Mouse (Mus musculus) hematopoietic stem cell, adult 5-6 weeks (primary cell): ENCODE data around the gene Ugt1a1. TPM values are rescaled to one million over a fixed set of nuclear protein-coding genes. Genes with fewer than 3 reads are reported as not detected.
"Not testable (repeated sequence)": the region's sequence is repeated elsewhere in the genome, so short reads cannot be mapped to it uniquely, and the experiment has no call there.

ENCODE experiments used
- ATAC-seq, 2 experiments: fragments of 125-278 bp in 1 of 2; replicated peaks in 1 of 2; 2 replicates each; pipeline ENCODE4 v1.8.0; 2016 to 2017; ENCODE audit warnings: inconsistent platforms in 2 of 2, mild to moderate bottlenecking in 2 of 2, moderate number of reproducible peaks in 2 of 2, low read depth in 1 of 2, moderate TSS enrichment in 1 of 2; ENCODE audit not compliant: low FRiP score in 2 of 2, poor library complexity in 2 of 2, severe bottlenecking in 2 of 2, insufficient read depth in 1 of 2, low TSS enrichment in 1 of 2
- total RNA-seq: library from RNA; stranded (forward); fragments of 172-1452, 232-1000 nt; gene quantifications from 2 replicates; pipeline ENCODE4 v1.2.3, GENCODE M21; 2017

Ugt1a1 gene
- total RNA-seq: not detected in 2 replicates

DNA sequence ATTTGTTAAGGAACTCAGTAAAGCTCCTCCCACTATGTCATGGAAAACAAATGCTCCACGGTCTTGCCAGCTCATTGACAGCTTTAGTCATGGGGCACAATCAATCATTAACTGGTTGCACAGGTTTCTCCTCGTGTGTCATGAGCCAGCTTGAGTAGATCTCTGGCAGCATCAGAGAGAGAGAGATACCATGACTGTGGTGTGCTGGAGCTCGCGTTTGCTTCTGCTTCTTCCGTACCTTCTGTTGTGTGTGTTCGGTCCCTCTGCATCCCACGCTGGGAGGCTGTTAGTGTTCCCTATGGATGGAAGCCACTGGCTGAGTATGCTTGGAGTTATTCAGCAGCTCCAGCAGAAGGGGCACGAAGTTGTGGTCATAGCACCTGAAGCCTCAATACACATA lies at the start of gene Ugt1a1:
TSS of gene Ugt1a1 (plus strand) at position 148 of the 400 bp plus-strand sequence.
- no peak for ATAC-seq

DNA sequence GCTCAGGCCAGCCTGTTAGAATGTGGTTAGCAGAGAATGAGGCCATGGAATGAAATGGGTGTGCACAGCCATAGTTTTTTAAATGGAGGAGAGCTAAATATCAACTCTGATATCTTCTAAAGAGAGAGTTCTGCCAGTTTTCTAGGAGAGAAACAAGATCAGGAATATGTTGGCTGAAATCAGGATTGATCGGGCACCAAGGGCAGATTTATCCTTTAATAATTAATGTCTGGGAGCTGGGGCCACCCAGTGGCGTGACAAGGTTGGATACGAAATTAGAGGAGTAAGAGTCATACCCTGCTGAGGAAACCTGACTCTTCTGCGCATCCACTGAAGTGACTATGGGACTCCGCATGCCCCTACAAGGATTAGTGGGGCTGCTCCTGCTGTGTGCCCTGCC lies 46.0 kb upstream of the Ugt1a1 start, which contains the start of gene Ugt1a5:
TSS of gene Ugt1a5 (plus strand) at position 302 of the 400 bp plus-strand sequence.
- ATAC-seq: no peak

DNA sequence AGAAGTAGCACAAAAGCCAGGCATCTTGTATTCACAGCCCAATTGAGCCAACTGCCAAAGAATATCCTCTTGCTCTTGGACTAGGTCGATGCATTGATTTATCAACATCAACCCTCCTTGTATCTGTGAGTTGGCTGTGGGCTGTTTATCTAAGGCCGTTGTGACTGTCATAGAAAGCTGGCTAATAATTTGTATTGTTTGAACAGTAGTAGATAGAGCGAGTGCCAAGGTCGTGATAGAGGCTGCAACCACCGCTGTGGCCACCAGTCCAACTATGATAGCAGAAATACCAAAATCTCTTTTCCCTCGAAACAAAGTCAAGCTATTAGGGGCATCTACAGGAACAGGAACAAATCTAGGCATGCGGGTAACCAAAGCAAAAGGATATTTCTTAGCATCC lies 39.6 kb upstream of the Ugt1a1 start:
- ATAC-seq: not testable (repeated sequence)

- ATAC-seq: no peak
These were observed 32.1 kb upstream of the Ugt1a1 start for GRCm38 (mm10) chr1:88179657-88180056.

DNA sequence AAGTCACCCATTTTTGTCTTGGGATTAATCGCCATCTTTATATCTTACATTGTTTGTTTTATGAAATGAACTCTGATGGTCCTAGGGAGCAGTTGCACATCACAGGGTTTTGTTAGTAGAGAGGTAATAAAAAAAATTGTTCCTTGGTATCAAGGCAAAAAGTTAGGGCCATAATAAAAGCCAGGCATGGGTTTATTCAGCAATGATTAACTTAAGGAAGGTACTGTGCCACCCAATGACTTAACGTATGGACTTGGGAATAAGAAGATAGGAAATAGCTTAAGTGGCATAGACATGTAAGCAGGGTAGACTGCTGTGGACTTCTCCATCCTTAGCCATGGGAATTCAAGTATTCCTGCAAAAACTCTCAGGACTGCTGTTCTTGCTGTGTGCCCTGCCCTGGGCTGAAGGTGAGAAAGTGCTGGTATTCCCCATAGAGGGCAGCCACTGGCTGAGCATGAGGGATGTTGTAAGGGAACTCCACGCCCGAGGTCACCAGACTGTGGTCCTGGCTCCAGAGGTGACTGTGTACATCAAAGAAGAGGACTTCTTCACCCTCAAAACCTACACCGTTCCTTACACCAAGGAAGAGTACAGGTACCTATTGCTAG lies 25.3 kb upstream of the Ugt1a1 start:
- ATAC-seq: no peak

- ATAC-seq: no peak
These were observed 19.6 kb upstream of the Ugt1a1 start for GRCm38 (mm10) chr1:88192136-88192535.

DNA sequence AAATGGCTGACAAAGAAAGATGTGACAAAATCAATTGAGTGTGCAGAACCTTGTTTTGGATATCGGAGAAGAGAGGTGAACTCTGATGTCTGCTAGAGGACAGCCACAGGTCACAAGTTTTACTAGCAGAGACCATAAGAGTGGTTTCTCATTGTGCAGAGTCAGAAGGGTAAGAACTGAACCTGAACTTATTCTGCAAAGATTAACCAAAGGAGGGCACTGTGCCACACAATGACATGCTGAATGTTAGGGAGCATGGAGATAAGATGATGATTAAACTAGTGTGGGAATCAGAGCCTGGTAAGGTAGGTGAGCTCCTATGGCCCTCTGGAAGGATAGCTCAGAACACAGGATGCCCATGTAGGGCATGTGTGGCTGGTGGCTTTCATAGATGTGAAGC lies 16.1 kb upstream of the Ugt1a1 start:
- ATAC-seq: no peak

GRCm38 (mm10) chr1:88197443-88197842 lies 14.3 kb upstream of the Ugt1a1 start:
- no peak for ATAC-seq

DNA sequence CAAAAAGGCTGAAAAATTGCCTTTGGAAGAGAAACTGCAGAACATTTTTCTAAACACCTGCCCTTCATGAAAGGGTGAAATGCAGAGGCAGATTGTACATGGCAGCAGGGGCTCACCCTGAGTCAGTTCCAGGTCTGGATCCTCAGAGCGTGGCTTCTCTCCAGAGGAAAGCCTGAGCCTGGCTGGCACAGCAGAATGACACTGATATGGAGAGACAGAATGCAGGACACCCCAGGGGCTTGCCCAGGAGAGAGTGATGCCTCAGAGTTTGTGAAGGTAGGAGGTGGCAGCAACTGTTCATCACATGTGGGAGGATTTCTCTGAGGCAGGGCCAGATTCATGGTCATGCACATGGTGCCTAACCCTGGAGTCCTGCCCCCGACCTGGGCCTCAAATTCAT lies 11.8 kb upstream of the Ugt1a1 start:
- ATAC-seq: no peak

DNA sequence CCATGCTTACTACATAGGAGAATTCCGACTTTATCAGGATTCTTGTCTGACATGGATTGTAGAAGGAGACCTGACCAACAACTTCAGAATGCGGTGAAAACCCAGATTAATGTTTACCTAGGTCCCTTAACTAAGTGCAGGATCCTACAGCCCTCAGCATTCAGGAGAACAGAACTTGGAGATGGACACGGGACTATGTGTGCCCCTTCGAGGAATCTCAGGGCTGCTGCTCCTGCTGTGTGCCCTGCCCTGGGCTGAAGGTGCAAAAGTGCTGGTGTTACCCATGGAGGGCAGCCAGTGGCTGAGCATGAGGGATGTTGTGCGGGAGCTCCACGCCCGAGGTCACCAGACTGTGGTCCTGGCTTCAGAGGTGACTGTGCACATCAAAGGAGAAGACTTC lies 11.3 kb upstream of the Ugt1a1 start, which contains the start of gene Ugt1a2:
TSS of gene Ugt1a2 (plus strand) at position 146 of the 400 bp plus-strand sequence.
- no peak for ATAC-seq

- ATAC-seq: peak; percentile 65 to 80
These were observed 6.4 kb upstream of the Ugt1a1 start, which contains the start of gene Dnajb3 for GRCm38 (mm10) chr1:88205294-88205922. Gene Dnajb3, minus strand, starts transcription at chr1:88205782.

DNA sequence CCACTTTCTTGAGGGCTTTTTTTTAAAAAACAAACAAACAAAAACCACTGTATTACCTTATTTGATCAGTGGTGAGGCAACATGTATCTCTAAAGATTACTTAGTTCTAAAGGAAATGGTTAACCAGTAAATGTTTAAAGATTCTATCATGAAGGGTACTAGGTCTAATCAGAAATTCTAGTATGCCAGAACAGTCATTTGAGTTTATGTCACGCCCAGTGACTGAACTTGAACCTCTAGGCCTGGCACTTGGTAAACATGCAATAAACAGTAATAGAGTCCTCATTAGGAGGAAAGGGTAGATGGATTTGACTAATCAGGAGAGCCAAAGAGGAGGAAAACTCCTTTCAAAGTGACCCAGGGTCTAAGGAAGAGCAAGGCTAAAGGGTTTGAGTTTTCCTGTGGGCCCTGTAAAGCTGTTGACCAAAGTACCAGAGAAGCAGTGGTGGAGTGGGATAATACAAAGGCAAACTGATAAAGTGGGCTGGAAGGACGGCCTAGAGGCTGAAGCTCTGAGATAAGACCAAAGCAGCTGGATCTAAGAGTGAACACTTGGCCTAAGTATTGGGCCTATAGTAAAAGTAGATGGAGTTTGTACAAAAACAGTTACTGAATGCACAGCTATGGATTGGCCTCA lies 4.8 kb upstream of the Ugt1a1 start:
- ATAC-seq: no peak; a peak in 1 of 4 replicates

DNA sequence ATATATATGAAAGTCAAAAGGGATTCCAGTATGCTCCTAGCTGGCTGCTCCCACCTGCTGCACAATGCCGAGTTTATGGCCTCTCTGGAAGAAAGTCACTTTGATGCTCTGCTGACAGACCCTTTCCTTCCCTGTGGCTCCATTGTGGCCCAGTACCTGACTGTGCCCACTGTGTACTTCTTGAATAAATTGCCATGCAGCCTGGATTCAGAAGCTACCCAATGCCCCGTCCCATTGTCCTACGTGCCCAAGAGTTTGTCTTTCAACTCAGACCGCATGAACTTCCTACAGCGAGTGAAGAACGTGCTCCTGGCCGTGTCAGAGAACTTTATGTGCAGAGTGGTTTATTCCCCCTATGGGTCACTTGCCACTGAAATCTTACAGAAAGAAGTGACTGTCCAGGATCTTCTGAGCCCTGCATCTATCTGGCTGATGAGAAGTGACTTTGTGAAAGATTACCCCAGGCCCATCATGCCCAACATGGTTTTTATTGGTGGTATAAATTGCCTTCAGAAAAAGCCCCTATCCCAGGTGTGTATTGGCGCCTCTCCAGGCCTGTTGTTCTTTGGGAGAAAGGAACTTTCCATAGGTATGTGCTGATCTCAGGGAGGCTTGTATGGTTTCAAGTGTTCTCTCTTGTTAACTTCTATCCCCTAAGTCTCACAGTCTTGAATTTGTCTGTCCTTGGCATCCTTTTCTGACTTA lies 734 bp downstream of the Ugt1a1 start:
- no peak for ATAC-seq

DNA sequence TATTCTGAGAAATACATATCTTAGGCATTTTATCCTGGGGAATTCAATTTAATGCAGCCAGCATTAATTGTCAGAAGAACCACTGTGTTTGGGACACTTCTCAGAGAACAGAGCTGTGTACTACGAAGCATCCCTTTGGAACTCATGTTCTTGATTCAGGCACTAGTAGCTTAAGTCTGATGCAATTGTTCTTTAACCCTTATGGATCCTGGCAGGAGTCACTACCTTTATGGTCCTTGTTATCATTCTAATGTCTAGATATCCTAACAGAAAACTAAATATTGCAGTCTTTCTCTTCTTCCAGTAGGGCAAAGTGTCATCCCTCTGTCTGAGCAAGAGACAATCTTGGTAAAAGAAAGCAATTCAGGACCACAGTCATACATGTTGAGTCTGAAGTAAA lies 1.3 kb downstream of the Ugt1a1 start:
- ATAC-seq: no peak

GRCm38 (mm10) chr1:88213766-88214461 lies 2.2 kb downstream of the Ugt1a1 start:
- ATAC-seq: peak in 1 of 2 experiments; percentile 7; a peak in 1 of 4 replicates

DNA sequence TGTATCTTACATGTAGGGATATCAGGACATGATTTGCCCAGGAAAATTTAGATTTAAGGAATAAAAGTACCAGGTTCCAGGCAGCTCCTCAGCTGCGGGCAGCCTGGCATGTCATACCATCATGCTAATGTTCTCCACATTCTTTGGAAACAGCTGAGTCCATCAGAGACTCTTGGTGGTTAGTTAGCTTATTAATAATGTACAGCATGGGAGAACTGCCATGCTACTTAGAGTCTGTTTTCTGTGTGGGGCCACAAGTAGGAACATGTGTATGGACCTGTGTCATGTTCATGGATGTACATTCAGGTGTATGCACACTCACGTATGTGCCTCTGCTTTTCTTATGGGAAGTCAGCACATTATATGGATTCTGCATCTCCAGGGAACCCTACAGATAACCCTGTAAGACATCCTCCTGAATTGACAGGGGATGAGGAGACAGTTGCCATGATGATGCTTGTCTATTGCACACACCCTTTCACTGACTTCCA lies 2.7 kb downstream of the Ugt1a1 start:
- peak in 1 of 2 experiments; percentile 1; a peak in 1 of 4 replicates for ATAC-seq
